Mouse (Mus musculus): ENCODE data around the gene Olfr1080.
"Not testable (repeated sequence)": the region's sequence is repeated elsewhere in the genome, so short reads cannot be mapped to it uniquely, and the experiment has no call there.

Olfr1080 gene

GRCm38 (mm10) chr2:86558135-86558534 is at the start of gene Olfr1080:
Gene Olfr1080 (minus strand): TSS chr2:86558235.
- not testable (repeated sequence) for DNase-seq (ENCODE audit: low read depth)

GRCm38 (mm10) chr2:86598866-86599265 is 40.8 kb upstream of the Olfr1080 start, which contains the start of gene Olfr1082:
Gene Olfr1082 (minus strand): TSS chr2:86598966.
- not testable (repeated sequence) for DNase-seq (ENCODE audit: low read depth)

DNA sequence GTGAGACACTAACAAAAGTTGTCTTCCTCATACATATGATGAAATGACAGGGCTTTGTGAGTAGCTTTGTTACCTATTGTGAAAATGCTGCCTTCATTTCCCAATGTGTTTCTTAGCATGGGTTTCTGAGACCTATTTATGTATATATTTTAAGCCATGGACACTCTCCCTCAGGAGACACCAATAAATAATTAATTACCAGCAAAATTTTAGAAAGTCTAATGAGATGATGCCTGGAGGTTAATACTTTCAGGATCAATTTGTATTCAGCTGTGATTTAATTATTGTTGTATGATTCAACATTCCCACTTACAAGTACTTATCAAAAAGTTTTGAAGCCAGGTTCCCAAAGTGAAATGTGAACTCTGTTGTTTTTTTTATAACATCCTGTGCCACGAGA is 15.7 kb downstream of the Olfr1080 start, which contains the start of gene Olfr1079:
Gene Olfr1079 (minus strand): TSS at position 101 of the 400 bp plus-strand sequence.
- DNase-seq (ENCODE audit: low read depth), result no peak

DNA sequence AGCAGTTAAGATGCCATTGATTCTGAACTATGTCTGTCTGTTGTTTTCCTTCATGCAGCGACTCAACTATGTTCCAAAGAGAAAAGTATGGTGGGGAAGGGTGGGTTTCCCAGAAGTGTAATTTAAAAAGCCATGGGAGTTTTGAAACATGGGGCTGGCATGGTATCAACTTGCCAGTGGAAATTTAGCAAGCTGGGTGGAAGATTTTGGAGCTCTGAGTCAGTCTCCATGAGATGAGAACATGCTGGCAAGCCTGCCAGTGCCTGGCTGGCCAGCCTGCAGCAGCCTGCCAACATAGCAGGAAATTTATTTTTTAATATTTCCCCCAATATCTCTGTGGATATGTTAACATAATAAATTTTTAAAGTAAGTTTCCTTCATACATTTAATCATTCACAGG is 27.0 kb downstream of the Olfr1080 start:
- no peak for DNase-seq (ENCODE audit: low read depth)

- DNase-seq (ENCODE audit: low read depth), result no peak
Measured at GRCm38 (mm10) chr2:86508161-86508560, 49.9 kb downstream of the Olfr1080 start, which contains the start of gene Olfr1076. Gene Olfr1076 (plus strand): TSS chr2:86508461.

Data from NIH3T3 (cell line).